Mouse (Mus musculus) urinary bladder, postnatal 4 days (tissue): Measurements from ENCODE around the gene F11.

ENCODE experiments used
- DNase-seq, 2 experiments: peaks; one replicate each; pipeline ENCODE4 v3.0.0; 2021 to 2022; ENCODE audit warnings: low spot score in 2 of 2

The F11 gene

DNA sequence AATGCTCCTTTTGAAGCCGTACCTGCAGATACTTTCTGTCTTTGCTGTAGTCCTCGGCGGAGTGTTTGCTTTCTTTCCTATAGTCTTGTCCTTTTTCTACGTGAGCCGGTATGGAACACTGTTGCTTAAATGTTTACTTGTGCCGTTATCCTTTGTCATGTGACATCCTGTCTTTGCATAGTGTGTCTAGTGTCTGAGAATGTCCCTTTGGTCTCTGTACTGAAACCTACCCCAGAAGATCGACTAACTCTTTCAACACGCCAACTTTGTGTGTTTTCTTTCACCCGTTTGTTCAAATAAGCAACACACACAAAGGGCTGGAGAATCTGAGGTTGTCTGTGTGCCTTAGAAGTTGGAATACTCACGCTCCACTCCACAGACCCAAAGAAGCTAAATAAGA, at the start of gene F11:
F11 (minus strand) TSS at position 112 of the 400 bp plus-strand sequence.
- no peak for DNase-seq

DNA sequence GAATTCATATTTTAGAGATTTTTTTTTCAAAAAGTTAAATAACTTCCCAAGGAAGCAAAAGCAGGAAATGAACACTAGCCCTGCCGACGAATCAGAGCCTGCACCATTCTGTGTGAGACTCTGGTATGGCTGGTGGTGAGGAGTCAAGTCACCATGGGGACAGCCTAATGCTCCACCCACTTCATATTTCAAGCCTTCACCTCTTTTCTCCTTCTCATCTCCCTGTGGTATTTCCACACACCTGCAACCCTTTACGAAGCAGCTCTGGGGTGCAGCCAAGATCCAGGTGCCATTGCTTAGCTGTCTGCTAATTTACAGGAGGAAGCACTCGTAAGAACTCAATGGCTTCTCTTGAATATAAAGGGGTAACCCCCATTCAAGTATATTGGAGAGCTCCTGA, 49.1 kb upstream of the F11 start:
- DNase-seq: no peak

DNA sequence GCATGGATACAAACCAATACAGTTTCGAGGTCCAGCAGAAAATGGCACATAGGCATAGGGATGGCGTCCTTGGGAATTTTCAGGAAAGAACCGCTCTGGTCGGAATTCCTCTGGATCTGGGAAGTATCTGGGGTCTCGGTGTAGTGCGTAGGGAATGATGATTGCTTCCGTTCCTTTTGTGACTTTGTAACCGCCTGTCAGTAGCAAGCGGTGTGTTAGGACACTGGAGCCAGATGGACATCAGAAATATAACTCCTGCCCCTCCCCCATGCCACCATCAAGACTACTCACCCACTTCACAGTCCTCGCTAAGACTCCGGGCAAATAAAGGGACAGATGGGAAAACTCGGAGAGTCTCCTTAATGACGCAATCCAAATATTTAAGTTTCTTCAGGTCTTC, 46.5 kb upstream of the F11 start, which contains the start of gene Gm45753:
Gm45753 (minus strand) TSS at position 101 of the 400 bp plus-strand sequence.
- no peak for DNase-seq

DNA sequence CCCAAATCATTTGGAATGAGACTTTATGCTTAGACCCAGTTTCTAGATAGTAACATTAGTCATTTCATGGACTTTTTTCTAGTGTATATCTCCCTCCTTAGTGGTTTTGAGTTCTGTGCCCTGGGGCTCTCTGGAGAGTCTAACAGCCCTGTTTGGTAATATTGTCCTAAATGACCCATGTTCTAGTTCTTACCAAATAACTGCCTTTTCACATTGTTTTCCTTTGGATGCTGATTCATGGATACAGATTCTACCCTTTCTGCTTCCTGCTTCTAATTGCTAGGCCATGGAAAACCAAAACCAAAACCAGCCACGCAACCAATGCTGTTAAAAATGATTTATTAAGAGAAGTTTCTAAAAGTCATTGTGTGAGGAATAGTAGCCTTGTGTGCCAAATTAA, 43.6 kb upstream of the F11 start:
- no peak for DNase-seq

DNA sequence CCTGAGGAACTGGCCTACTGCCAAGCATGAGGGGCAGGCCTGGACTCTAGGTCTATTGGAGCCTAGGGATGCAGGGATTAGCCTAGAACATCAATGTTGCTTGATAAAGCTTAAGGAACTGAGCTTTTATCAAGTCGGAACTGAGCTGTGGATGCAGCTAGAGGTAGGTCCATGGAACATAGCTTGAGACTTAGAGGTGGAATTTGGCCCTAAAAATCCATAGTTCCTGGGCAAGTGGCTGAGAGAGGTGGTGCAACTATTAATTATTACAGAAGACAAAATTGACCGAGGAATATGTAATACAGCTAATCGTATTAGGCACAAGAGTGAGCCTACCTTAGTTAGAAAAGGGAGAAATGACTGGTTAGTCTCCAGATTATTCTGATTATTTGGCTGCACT, 42.5 kb upstream of the F11 start:
- no peak for DNase-seq

DNA sequence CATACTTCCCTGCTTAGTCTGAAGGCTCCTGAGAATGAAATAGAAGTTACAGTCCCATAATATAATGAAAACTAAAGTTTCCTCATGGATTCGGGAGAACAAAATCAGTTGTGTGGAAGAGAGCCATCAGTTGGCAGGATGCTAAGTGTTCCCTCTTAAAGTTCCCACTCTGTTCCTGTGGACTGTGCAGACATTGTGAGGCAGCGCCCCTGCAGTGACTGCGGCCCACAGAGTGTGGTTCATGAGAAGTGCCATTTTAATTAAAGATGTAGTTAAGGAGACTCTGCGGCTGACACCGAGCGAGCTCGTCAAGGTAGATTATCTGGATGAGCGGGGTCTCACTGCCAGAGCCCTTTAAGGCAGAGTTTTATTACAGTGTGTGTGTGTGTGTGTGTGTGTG, 40.6 kb upstream of the F11 start:
- no peak for DNase-seq

DNA sequence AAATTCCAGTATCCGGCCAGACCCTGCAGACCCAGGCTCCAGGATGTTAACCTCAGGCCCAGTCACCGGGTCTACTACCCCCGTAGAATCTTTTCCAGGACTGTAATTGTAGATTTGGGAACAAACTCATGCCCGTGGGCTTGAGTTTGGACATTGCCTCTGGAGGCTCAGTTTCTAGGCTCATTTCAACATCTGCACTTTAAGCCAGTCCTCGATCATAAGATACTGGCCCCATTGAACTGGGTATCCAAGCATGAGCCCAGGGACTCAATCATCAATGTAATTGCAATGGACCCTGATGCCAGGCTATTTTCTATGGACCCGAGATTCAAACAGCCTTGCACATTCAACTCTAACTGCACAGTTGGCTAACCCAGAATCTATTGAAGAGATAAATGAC, 33.4 kb upstream of the F11 start:
- no peak for DNase-seq

DNA sequence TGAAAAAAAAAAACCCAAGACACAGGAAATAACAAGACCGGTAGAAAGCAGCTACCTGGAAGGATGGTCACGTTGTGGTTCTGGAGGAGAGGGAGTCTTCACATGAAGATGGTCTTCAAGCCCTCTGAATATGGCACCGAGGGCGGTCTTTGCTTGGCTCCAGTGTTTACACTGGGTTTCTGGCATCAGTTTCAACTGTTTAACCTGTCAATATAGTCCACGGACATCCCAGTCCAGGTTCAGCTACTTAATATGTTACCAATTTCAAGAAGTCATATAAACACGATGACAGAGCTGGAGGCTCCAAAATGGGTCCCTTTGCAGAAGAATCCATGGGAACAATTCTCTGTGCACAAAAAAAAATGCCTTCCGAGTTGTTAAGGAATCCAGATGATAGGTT, 32.9 kb upstream of the F11 start, which contains the start of gene Klkb1:
Klkb1 (minus strand) TSS at position 173 of the 400 bp plus-strand sequence.
- no peak for DNase-seq

DNA sequence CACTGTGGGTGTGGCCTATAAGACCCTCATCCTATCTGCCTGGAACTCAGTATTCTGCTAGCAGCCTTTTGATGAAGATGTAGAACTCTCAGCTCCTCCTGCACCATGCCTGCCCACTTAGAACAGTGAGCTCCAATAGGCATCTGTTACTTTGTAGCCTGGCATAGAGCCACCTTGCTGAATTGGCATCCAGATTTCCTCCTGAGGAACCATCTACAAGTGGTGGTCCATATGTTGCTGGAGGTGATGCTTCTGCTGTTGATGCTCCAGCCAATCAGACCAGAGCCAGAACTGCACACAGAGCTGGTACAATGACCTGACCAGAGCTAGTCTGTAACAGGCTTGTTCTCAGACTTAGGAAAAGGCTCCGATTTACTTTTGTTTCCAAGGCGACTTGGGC, 30.0 kb upstream of the F11 start:
- DNase-seq: no peak

DNA sequence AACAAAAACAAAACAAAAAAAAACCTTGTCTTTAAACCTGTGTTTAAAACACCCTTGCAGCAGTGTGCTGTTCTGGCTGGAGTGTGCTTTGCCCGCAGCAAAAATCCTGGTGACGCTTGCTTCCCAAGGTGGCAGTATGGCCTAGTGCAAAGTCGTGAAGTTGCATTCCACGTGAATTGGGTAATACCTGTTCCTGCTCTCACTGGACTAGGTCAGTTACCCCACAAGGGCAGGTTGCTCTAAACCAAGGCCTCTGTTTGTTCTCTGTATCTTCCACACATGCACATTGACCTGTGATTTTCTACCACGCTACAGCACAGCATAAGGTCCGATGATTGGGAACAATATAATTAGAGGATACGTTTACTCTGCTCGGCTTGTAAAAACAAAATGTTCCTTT, 19.8 kb upstream of the F11 start:
- DNase-seq: no peak

DNA sequence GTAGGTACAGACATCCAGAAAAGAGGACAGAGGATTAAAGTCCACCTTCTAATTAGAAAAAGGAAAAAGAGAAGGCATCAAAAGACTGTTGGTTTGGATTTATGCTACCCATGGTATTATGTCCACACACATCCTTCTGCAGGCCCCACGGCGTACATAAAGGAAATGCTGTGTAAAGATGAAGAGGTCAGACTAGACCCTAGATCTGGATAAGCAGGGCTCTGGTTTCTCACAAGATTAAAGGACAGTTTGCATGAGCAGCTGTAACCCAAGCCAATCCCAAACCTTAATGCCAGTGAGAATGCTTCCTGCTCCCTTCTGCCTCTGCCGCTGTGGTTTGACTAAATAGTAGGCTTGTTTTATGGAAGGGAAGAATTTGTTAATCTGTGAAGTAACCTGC, 15.6 kb upstream of the F11 start:
- no peak for DNase-seq

DNA sequence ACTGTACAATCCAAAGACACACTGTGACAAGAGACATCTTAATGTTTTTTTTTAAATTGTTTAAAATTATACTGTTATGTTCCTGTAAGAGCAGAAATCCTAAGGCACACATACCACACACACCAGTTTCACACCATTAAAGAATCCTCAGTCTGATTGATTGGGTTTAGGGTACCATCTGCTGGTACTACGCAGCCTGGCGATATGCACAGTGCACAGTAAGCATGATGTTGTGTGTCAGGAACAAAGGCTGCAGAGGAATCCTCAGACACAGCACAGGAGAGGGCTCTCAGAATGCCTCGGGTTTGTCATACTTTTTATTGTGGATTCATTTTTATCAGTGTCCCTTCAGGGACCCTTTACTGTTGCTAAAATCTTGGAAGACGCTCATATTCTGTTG, 12.5 kb upstream of the F11 start:
- no peak for DNase-seq

DNA sequence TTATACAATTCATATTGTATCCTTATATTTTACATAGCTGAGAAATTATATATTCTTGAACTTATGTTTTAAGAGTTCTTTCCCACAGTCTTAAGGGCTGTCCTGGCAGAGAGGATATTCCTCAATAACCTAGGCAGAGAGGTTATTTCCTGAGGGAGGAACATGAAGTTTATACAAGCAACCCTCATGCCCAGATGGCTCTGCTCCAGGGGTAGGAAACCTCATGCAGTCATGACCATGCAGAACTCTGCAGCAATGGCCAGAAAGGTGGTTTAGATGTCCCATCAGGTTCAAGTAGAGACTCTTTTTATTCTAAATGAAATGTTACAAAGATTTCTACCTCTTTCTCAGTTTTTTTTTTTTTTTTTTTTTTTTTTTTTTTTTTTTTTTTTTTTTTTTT, 7.2 kb upstream of the F11 start:
- DNase-seq: no peak

DNA sequence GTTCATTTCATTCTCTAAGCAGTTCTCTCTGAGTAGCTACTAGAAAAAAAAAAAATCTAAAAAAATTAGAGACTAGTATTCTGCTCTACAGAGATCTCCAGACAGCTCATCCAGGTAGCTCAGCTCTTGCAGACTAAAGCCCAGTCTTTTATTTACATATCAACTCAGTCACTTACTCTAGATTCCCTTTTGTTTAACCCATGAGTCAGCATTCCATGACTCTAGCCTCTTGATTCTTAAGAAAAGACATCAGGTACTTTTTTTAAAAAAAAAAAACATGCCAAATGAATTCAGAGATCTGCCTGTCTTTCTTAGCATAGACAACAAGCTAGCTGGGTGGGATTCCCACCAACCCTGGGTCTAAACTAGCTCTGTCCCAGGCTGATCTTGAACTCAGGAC, 6.7 kb upstream of the F11 start:
- no peak for DNase-seq

DNA sequence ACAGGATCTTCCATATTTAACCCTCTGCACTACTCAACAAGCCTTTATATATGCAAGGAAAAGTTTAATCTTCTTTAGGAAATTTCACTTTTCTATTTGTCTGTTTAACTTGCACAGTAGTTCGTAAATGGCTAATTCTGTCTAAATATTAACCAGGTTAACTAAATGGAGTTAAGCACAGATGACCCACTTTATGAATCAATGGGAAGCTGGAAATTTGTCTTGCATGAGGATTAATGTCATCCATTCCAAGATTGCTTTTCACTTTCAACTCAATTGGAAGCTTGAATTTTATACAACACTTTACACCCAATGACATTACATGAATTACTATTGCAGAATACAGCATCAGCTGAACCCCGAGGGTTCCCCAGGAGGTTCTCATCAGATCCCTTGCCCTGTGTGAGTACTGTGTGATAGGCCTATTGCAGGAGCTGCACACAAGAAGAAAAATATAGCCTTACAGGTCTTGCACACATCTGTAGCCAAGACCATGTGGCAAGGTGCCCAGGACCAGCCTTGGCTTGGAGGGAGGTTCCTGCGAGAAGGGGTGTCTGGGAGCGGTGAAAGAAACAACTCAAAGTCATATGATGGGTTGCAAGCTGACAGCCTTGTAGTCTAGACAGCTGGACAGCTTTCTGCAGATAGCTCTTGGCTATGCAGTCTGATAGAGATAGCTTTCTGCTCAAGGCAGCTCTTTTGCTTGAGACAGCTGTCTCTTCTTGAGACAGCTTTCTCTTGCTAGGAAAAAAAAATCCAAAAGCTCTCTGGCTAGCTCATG, 6.0 kb upstream of the F11 start:
- peak in 1 of 2 experiments; percentile 26 for DNase-seq

DNA sequence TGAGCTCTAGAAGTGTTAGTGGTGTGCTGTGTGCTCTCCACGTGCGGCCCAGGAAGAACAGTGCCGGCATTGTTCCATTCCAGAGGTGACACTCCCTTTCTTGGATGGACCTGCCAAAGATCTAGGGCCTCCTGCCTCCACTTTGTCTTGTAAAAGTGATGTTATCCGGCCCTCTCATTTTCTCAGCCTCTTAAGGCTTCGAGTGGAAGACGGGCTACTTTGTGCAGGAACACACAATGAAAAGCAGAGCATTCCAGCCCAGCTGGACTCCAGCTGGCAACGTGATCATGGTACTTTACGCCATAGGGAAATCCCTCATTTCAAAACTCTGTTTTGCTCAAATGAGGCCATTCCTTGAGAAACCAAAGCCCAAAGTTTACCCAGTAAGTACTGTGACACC, 5.2 kb upstream of the F11 start:
- DNase-seq: no peak

DNA sequence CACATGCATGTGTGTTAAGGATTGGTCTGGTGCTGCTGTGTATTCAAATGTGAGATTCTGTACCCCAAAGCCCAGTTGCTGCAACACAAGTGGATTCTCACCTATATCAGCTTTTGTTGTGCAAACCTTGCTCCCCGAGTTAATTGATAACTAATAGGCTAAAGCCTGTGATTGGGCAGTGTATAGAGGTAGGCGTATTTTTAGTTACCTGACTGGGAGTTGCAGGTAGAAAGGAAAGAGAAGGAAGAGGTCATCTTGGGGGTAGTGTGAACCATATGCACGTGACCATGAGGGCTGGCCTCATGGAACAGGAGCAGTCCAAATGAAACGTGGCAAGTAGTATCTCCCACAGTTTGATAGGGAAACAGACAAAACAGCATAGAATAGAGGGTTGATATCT, 3.1 kb upstream of the F11 start:
- no peak for DNase-seq

DNA sequence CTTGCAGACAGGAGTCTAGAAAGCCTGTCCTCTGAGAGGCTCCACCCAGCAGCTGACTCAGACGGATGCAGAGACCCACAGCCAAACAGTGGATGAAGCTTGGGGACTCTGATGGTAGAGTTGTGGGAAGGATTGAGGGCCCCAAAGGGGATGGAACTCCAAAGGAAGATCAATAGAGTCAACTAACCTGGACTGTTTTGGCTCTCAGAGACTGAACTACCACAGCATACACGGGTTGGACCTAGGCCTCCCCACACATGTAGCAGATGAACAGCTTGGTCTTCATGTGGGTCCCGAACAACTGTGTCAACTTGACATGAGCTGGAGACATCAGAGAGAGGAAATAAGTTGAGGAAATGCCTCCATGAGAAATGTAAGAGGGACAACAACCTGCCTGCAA, 1.0 kb upstream of the F11 start:
- DNase-seq: no peak

DNA sequence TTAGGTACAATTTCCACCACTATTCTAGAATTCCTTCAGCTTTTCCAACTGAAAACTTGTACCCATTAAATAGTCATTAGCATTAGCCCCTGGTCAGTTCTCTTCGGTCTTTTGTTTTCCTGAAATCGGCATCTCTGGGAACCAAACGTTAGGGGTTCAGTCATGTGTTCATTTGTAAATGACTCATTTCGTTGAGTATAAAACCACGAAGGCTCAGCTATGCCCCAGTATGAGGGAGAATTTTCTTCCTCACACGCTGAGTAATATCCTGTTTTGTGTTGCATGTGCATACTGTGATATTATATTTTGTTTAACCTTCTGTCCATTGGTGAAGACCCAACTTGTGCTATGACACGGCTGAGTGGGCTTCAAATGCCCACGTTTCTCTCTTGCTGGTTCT, 3.4 kb downstream of the F11 start:
- no peak for DNase-seq

DNA sequence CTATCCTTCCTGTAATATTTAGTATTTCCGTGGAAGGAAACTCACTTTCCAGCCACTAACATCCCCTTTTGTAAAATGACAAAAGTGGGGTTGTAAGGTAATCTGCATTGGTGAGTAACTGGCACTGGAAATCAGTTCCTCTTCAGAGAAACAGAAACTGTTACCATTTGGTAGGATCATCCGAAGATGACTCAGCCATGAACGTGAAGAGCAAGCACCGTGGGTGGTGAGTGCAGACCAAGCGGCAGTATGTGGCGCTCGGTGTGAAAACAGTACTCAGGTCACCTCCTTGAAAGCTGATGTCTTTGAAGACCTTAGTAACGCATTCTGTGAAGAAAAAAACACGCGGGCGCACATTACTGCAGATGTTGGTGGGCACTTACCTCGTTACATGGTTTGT, 6.8 kb downstream of the F11 start:
- DNase-seq: no peak

DNA sequence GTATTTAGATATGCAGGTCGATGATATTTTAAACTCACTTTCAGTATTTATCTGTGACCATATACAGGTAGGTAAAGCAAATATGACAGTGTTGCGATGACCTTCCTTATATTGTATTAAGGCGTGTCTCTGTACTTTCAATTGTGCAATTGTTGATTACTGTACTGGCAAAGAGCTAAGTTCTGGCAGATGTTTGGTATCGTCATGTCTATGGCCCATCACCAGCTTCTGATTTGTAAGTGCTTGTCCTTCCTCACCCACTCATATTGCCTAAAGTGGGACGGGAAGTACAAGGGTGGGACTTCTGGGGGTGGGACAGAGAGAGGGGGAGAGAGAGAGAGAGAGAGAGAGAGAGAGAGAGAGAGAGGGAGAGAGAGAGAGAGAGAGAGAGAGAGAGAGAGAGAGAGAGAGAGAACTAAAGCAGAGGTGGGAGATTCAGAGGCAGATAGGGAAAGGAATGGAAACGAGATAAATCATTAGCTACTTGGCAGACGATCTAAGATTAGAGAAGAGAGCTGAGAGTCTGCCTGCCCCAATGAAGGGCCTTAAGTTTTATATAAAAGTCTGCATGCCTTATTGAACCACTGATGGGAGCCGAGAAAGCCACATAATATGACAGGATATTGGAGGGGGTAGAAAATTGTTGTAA, 7.5 kb downstream of the F11 start:
- DNase-seq: no peak

DNA sequence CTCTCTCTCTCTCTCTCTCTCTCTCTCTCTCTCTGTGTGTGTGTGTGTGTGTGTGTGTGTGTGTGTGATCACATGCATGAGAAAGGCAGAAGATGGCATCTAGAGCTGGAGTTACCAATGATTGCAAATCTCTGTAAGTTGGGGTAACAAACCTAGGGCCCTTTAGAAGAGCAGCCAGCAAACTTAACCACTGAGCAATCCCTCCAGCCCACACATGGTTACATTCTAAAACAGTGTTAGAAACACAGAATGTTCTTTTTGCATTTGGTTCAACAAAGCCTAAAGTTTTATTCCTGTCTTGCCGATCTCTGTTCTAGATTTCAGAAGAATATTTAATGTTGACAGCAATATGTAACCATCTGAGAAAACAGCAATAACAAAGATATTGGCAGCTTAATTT, 8.2 kb downstream of the F11 start:
- DNase-seq: no peak

DNA sequence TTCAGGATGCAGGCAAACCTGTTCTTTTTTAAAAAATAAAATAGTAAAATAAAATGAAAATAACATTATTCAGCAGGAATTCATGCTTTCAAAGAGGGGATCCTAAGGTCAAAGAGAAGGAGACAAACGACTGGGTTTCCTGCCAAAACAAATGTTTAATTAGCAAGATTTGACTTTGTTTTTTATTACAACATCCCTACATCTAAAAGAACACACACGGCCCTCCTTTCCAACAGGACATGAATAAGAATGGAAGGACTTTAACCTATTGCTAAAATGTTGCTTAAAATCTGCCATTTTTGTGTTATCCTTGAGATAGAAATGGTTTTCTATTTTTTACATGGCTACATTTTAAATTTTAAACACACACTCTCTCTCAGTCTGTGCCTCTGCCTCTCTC, 8.7 kb downstream of the F11 start:
- no peak for DNase-seq

DNA sequence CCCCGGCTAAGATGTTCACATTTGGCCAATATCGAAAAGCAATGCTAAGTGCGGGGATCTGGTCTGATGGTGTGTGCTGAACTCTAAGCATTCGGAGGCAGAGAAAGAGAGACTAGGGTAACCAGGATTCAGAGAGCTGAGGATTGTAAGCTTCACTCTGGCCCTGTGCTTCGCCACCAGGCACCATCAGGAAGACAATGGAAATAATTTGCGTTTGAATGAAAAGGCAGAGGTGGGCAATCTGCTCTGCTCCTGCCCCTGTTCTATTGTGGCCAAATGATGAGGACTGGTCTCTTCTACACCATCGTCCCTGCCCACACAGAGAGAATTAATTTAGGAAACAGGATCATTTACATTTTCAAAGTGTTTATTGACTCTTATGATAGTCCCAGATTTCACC, 15.5 kb downstream of the F11 start:
- no peak for DNase-seq
